Mouse (Mus musculus) ES-E14 (cell line): ENCODE measurements around the gene Cmtm2a.

Experiments used
- HCFC1 ChIP-seq: IDR thresholded peaks from 2 replicates; pipeline ENCODE4 v1.6.1; 2012; ENCODE audit warnings: low read length, inconsistent platforms, borderline replicate concordance; ENCODE audit not compliant: insufficient read depth
- ZC3H11A ChIP-seq: IDR thresholded peaks from 2 replicates; pipeline ENCODE4 v1.6.1; 2012; ENCODE audit warnings: low read depth, mild to moderate bottlenecking, inconsistent platforms, low read length, borderline replicate concordance

- TF ChIP-seq ZC3H11A = no peak
- TF ChIP-seq HCFC1 = no peak
These were observed 1.4 kb upstream of the Cmtm2a start for GRCm38 (mm10) chr8:104294396-104294795.
